Mouse (Mus musculus) liver, postnatal 0 days (tissue): ENCODE measurements around the gene Fndc9.

Source experiments
- CTCF ChIP-seq: sonication (generic); IDR thresholded peaks from 2 replicates; pipeline ENCODE4 v1.5.1; 2016; ENCODE audit warnings: antibody characterized with exemption, low read depth
- EP300 ChIP-seq: IDR thresholded peaks from 2 replicates; pipeline ENCODE4 v1.6.1; 2016; ENCODE audit warnings: antibody characterized with exemption, low read depth, mild to moderate bottlenecking

GRCm38 (mm10) chr11:46215354-46215753 is 20.0 kb upstream of the Fndc9 start:
- TF ChIP-seq CTCF: peak; percentile 98
- no peak for TF ChIP-seq EP300
